23 mouse cellular contexts compared by ENCODE assay signal in the genomic region with DNA sequence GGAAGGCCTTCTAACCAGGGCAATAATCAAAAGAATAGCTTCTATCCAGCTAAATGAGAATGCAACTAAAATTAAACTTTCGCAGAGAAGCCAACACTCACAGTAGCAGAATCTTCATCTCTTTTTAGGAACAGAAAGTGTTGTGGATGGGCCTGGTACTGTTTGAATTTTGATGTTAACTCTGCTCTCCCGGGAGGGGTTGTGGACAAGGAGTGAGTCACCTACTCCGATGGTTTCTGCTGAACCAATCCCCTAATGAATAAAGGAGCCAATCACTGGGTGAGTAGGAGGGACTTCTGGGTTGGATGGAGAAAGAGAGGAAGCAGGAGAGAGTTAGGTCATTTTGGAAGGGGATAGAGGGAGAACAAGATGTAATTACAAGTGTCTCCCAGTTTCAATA.
A peak's percentile ranks its signal among the peaks of the same experiment; 100 is the strongest.
DNase-seq lines count a peak whose midpoint lies in the region; TF ChIP-seq lines count a peak whose summit lies in the region.
"Had no signal": no experiment of that assay in that cellular context is flagged by ENCODE, and none has a peak within 500 bp of the region (broad histone marks: within the 10 kb centered on the region; RNA-seq: fewer than 3 reads in every experiment).

No protein-coding gene starts in this region.

- TF ChIP-seq POLR2A in CH12.LX (IDR thresholded peaks at IDR 0.05; ENCODE audit: low read depth, low read length), result no peak

- dilution Hi-C loops in CH12.LX (cut with MboI; ENCODE audit: extremely low pct_ligation_motif_present, extremely low pct_unique_long_range_greater_than_20kb, low sequenced_read_pairs), result no loop called here

- H3K4me2 ChIP-seq in CH12.LX (ENCODE audit: insufficient read depth, low read depth, poor library complexity, severe bottlenecking), result no peak overlapping the region
- H3K4me2 ChIP-seq: embryonic facial prominence, embryonic 13.5 days; embryonic facial prominence, embryonic 15.5 days; forebrain, embryonic 12.5 days had no signal

- TF ChIP-seq EP300 in CH12.LX (IDR thresholded peaks at IDR 0.05; ENCODE audit: low read length), result no peak

- no peak overlapping the region for H3K27ac ChIP-seq in CH12.LX (ENCODE audit: insufficient read depth, low read depth)
- H3K27ac ChIP-seq: embryonic facial prominence, embryonic 13.5 days; embryonic facial prominence, embryonic 15.5 days; forebrain, embryonic 10.5 days; forebrain, embryonic 12.5 days had no signal

- no peaks in the 10 kb centered on the region for H3K36me3 ChIP-seq in CH12.LX (replicated peaks in 1 of 2; ENCODE audit: control insufficient read depth in 1 of 2, insufficient read depth in 1 of 2, low read length in 1 of 2)
- H3K36me3 ChIP-seq: embryonic facial prominence, embryonic 13.5 days; embryonic facial prominence, embryonic 15.5 days; forebrain, embryonic 10.5 days; forebrain, embryonic 12.5 days had no signal

- no peaks in the 10 kb centered on the region for H3K79me2 ChIP-seq in CH12.LX (replicated peaks; ENCODE audit: control insufficient read depth, extremely low read depth, insufficient read depth, poor library complexity, severe bottlenecking)

- no peak for TF ChIP-seq RAD21 in CH12.LX (IDR thresholded peaks at IDR 0.05; ENCODE audit: low read depth, low read length)

- H3K4me3 ChIP-seq in CH12.LX (replicated peaks in 1 of 3; ENCODE audit: low read depth in 2 of 3, low read length in 2 of 3, poor library complexity in 1 of 3), result no peak overlapping the region
- H3K4me3 ChIP-seq: embryonic facial prominence, embryonic 13.5 days; embryonic facial prominence, embryonic 15.5 days; erythroblast, embryonic 14.5 days; forebrain, embryonic 10.5 days; forebrain, embryonic 12.5 days had no signal

- no peaks in the 10 kb centered on the region for H3K4me1 ChIP-seq in CH12.LX (ENCODE audit: control insufficient read depth in 1 of 2, insufficient read depth in 2 of 2)
- H3K4me1 ChIP-seq: embryonic facial prominence, embryonic 13.5 days; embryonic facial prominence, embryonic 15.5 days; forebrain, embryonic 10.5 days; forebrain, embryonic 12.5 days had no signal

- H3K9ac ChIP-seq in CH12.LX (ENCODE audit: insufficient read depth, low read depth), result no peak overlapping the region
- H3K9ac ChIP-seq: embryonic facial prominence, embryonic 13.5 days; embryonic facial prominence, embryonic 15.5 days; forebrain, embryonic 12.5 days had no signal

- no peak for TF ChIP-seq CTCF in CH12.LX (conservative IDR thresholded peaks at IDR 0.05 in 1 of 2, IDR thresholded peaks at IDR 0.05 in 1 of 2; ENCODE audit: low read depth in 2 of 2, low read length in 2 of 2)

- H3K9me3 ChIP-seq in CH12.LX (replicated peaks; ENCODE audit: low read length), result peaks cover 14% of the 10 kb centered on the region
- H3K9me3 ChIP-seq: embryonic facial prominence, embryonic 13.5 days; embryonic facial prominence, embryonic 15.5 days; forebrain, embryonic 10.5 days; forebrain, embryonic 12.5 days had no signal

- in situ Hi-C loops in CH12.LX (cut with MboI; ENCODE audit: low pct_ligation_motif_present, low pct_unique_long_range_greater_than_20kb, low sequenced_read_pairs), result no loop called here

- no peaks in the 10 kb centered on the region for H3K27me3 ChIP-seq in CH12.LX (replicated peaks)
- H3K27me3 ChIP-seq: embryonic facial prominence, embryonic 13.5 days; embryonic facial prominence, embryonic 15.5 days; forebrain, embryonic 12.5 days had no signal

- peak; percentile 17 for DNase-seq in right cerebral cortex, adult 18-20 months
- no peak for DNase-seq in right cerebral cortex, postnatal 4 days
- DNase-seq in CH12.LX (ENCODE audit: extremely low read depth), result peak; percentile 26
- peak; percentile 41 for DNase-seq in brain, adult 2 months (ENCODE audit: low read depth, low spot score)
- DNase-seq in spleen, postnatal 10 days (ENCODE audit: low spot score in 2 of 2), result no peak
- DNase-seq in urinary bladder, postnatal 10 days (ENCODE audit: low spot score), result no peak
- DNase-seq in thymus, postnatal 4 days, result no peak
- DNase-seq: adrenal gland, adult 8-10 months; adrenal gland, postnatal 14 days; adrenal gland, postnatal 36 days; B cell, adult 2 months; cerebellum, adult 11 months; cerebellum, adult 18-20 months; cerebellum, adult 8-10 months; cerebellum, adult 9-11 months; cerebellum, postnatal 14 days; cerebellum, postnatal 36 days; embryo, embryonic 11 days had no signal

TF ChIP-seq in CH12.LX, 34 proteins besides CTCF, POLR2A, EP300 and RAD21:
- TF ChIP-seq NRF1 (IDR thresholded peaks at IDR 0.05; ENCODE audit: low read depth, low read length) (no peak), SIN3A (IDR thresholded peaks at IDR 0.05; ENCODE audit: low read length) (no peak), MAZ (IDR thresholded peaks at IDR 0.05; ENCODE audit: low read depth, low read length) (no peak), MXI1 (IDR thresholded peaks at IDR 0.05; ENCODE audit: low read depth, low read length) (no peak), POLR2AphosphoS2 (IDR thresholded peaks at IDR 0.05; ENCODE audit: low read depth, low read length) (no peak), MYC (IDR thresholded peaks at IDR 0.05; ENCODE audit: low read depth, low read length) (no peak), USF2 (conservative IDR thresholded peaks at IDR 0.05; ENCODE audit: low read depth, low read length) (no peak), RCOR1 (conservative IDR thresholded peaks at IDR 0.05; ENCODE audit: low read depth, low read length) (no peak), BHLHE40 (IDR thresholded peaks at IDR 0.05; ENCODE audit: low read depth, low read length) (no peak), USF1 (IDR thresholded peaks at IDR 0.05; ENCODE audit: low read depth, low read length) (no peak), HCFC1 (IDR thresholded peaks at IDR 0.05; ENCODE audit: low read depth, low read length) (no peak)

Comparison
In these comparisons a context has a peak if more than half of its experiments do, and no peak if none do; other contexts are left out.
1. DNase-seq: peak in right cerebral cortex, adult 18-20 months (single experiment), CH12.LX (single experiment) and brain, adult 2 months (single experiment); none in right cerebral cortex, postnatal 4 days (single experiment), spleen, postnatal 10 days (0 of 2), urinary bladder, postnatal 10 days (single experiment) and thymus, postnatal 4 days (single experiment).